Mouse (Mus musculus): ENCODE data around the gene Mul1.

Gene Mul1

DNA sequence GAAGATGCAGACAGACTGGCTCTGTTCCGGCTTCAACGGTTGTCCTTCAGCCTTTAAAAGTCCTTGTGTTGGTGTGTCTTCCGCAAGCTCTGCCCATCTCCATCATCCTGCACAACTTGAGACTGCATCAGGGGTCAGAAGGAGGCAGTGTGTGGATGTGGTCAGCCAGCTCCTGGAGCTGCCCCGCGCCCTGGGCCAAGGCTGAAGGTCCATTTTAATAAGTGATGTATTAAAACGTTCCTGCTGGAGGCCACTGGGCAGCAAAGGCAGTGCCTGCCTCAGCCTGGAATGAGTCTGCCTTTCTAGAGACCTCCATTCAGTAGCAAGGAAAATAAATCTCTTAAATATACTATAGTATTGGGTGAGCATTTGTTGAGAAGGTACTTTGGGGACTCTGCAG, 25.3 kb downstream of the Mul1 start:
- no peak for DNase-seq (ENCODE audit: extremely low spot score, low read depth, low spot score)

DNA sequence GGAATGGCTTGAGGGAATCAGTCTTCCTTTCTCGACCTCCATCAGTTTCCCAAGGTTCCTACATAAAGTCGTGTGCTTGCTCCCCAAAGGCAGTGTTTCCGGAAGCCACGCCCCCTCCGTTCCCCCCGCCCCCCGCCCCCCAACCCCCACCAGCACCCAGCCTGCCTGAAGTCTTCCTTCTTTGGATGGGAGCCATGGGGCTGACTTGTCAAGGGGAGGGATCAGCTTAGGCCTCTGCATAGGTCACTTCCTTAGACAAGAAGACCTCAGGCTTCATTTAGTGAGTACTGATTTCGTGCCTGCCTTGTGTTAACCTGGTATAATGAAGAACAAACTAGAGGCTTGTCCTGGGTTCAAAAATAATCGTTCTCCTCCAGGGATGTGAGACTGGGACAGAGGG, 26.4 kb downstream of the Mul1 start:
- no peak for DNase-seq (ENCODE audit: extremely low spot score, low read depth, low spot score)

DNA sequence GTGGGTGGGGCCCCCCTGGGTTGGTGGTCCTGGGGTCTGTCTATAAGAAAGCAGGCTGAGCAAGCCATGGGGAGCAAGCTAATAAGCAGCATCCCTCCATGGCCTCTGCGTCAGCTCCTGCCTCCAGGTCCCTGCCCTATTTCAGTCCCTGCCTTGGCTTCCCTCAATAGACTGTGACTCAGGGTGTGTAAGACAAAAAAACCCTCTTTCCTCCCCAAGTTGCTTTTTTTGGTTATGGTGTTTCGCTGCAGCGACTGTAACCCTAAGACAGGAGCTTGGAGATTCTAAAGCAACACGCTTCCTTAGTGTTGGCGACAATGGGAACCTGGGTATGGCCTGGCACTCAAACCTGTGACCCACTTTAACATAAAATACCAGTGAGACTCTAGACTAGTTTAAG, 27.0 kb downstream of the Mul1 start:
- DNase-seq (ENCODE audit: extremely low spot score, low read depth, low spot score): no peak

DNA sequence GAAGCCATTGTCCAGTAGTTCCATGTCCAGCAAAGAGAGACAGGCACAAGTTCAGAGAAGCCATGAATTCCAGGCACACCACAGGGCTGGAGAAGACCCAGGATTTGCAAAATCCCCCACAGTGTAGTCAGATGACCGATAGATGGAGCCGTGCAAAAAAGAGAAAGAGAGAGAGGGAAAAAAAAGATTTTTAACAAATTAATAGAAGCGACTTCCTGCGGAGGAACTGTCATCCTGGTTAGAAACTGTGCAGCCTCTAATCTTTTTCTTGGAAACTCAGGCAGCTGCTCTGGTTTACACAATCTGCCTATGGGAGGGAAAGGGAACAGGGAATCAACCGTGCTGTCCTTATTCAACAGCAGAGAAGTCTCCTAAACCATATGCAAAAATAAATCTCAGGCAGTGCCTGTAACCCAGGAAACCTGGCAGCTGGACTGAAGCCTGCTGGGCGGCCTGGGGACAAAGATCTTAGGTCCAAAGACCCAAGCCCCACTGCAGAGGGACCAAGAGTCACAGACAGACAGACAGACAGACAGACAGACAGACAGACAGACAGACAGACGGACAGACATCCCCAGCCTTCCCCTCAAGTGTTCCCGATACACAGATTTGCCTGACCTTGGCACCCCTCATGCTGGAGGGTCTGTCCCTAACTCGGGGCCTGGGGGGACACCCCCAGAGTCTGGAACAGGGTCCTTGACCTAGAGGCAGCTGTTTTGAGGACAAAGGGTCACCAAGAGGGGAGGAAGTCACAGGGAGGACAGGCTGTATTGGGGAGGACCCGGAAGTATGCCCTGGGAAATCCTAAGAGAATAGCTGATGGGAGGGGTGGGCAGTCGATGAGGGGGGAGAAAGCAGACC, 28.7 kb downstream of the Mul1 start:
- no peak for DNase-seq (ENCODE audit: extremely low spot score, low read depth, low spot score)

DNA sequence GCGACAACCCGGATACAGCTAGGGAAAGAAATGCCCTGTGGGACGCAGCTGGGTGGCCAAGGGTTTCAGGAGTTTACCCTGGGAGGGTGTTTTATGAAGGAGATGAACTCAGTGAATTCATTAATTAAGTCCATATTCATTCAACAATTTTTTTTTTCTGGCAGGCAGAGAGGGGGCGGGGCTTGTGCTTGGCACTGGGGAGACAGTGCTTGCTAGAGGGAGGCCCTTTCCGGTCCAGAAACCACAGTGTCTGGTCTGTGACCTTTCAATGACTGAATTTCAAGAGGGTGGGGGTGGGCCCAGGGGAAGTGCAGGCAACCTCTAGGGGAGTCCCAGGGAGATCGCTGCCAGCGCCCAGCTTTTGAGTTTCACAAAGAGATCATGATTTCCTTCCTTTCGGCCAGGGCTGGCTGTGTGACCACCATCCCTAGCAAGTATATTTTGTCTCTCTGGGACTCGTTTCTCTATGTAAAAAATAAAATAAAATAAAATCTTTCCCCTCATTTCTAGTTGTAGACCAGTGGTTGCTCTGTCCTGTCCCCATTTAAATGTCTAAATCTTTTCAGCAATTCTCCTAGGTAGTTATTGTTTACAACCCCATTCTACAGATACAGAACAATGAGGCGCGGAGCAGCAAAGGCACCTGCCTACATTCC, 29.5 kb downstream of the Mul1 start:
- DNase-seq (ENCODE audit: extremely low spot score, low read depth, low spot score): no peak

DNA sequence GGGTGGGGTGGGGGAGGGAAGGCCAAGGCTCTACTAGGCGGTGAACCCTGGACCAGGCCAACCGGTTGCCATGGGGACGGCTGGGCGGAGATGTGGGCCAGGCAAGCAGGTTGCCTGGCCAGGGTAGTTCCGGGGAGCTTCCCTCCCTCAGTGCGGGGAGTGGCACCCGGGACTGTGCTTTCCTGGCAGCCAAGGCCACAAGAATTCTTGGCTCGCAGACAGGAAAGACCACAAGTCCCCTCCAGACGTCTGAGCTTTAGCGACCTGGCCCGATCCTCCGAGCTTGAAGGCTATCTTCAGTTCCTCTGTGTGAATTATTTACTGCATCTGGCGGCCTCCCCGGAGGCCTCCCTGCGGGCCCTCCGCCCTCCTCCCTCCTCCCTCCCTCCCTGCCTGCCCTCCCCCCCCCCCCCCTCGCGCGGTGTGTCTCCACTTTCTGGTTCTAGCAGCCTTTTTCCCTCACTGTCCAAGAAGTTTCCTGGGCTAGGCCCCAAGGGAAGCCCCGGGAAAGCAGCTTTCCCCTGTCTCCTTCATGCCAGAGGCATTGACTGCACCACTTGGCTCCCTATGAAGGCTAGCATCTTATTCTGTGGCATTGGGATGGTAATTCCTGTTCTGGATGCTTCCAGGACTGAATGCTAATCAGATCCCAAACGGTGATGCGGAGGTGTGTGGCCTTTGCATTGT, 30.3 kb downstream of the Mul1 start:
- DNase-seq (ENCODE audit: extremely low spot score, low read depth, low spot score): no peak

DNA sequence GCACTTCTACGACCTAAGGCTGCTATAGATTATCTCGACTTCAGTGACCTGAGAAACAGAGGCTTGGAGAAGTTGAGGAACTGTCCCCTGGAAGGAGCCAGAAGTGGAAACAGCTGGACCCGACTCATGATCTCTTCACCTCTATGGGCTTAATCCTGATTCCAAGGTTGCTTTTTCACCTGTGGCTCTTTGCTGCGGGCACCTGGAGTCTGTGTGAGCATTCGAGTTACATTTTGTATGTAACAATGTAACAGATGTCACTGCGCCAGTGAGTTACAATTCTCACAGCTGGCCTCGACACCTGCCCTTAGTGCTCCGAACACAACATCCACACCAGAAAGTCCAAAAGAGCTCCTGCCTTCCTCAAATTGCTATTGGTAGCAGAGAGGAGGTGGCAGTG, 31.0 kb downstream of the Mul1 start:
- no peak for DNase-seq (ENCODE audit: extremely low spot score, low read depth, low spot score)

DNA sequence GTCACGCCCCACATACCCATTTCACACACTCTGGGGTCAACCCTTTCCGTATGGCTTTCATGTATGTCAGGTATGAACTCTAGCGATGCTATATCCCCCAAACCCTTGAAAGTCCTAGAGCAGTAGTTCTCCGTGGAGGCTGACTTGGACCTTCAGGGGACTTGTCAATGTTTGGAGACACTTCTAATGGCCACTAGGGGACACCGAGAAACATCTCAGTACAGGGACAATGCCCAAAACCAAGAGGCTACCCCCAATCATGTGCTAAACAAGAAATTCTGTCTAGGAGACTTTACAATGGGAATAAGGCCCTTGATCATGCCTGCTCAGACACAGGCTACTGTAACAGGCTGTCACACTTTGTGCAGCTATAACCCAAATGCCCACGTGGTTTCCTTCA, 32.2 kb downstream of the Mul1 start:
- no peak for DNase-seq (ENCODE audit: extremely low spot score, low read depth, low spot score)

DNA sequence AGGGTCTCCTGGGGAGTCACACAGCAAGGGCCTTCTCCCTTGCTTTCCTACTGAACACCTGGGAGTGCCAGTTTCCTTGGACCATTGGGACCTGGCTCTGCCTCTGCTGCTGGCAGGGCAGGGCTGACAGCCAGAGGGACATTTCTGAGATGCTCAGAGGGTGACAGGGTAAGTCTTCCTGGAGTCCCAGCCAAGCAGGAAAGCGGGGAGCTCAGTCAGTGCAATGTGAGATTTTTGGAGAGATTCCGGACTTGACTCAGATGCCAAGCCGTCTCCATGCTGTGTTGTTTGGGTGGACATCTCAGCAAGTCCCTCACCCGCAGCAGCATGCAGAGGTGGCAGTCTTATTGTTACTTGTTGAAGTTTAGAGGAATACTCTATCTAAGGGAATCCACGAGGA, 33.0 kb downstream of the Mul1 start:
- no peak for DNase-seq (ENCODE audit: extremely low spot score, low read depth, low spot score)

DNA sequence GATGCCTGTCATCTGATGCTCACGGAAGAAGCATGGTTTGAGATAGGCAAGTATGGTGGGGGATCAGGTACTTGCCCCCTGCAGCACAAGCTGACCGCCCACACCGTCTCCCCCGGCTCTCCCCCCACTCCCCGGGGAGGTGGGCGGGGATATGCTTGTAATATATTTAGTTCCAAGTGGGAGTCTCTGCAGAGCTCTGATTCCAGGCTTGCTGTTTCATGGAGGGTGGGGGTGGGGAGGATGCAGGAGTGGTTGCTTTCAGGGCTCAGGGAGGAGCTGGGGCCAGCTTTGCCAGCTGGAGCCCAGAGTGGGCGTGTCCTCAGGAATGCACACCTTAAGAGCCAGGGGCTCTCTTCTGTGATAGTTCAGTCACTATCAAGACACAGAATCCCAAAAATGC, 34.6 kb downstream of the Mul1 start:
- no peak for DNase-seq (ENCODE audit: extremely low spot score, low read depth, low spot score)

DNA sequence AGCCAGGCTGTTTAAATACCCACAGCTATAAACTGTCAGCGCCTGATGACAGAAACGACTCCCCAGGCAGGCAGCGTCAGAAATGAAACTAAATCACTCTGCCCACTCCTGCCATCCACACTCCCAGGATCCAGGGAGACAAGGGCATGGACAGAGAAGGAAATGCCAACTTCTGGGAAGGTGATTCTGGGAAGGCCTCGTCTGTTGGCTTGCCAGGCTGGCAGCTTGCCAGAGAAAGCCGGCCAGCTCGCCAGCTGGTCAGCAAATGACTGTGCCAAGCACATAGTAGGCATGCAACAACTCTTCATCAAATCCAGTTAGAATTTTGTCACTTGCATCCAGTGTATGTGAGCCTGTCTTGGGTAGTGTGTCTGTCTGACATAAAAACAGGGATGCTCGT, 36.8 kb downstream of the Mul1 start:
- DNase-seq (ENCODE audit: extremely low spot score, low read depth, low spot score): no peak

DNA sequence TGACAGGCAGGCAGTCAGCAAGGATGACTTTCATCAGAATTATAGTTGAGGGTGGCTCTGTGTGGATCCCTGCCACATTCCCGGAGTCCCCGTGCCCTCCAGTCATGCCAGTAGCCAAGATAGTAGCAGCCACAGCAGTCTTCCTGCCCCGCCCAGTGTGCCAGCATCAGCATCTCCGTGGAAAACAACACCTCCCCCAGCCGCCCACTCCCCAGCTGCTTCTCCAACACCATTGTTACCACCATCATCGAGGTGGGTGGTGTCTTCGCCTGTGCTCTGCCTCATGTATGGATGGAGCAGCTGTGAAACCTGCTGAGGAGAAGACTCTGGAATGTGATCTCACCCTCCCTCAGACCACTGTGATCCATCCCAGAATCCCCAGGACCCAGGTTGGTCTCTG, 45.1 kb downstream of the Mul1 start:
- no peak for DNase-seq (ENCODE audit: extremely low spot score, low read depth, low spot score)

DNA sequence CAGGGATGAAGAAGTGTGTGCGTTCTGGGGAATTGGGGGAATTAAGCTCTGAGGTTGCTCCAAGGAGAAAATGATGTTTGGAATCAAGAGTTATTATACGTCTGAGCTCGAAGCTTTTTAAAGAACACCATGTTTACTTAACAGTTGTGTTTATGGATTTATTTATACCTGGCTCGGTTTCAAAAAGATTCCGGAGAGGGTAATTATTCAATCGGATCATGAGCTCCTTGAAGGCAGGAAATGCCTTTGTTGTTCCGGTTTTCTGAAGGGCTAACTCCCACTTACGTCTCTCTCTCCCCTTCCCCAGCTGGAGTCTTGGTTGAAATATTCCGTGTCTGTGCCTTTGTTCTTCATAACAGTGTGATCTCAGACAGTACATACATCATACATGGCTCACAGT, 46.5 kb downstream of the Mul1 start:
- DNase-seq (ENCODE audit: extremely low spot score, low read depth, low spot score): no peak

DNA sequence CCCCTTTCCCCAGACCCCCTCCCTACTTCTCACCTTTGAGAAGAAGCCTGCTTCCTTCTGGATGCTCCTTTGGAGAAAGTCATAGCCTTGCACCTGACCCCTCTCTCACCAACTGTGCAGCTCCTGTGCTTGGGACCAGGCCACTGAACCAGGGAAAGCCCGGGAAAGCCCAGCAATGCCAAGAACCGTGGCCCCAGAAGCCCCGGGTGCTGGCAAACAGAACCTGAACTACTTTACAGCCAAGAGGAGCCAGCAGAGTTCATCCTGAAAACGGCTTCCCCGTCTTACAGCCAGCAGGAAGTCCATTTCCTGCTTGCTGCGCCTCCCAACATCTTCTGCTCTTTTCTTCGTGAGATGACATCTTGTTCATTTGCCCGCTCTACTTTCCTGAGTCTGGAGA, 48.2 kb downstream of the Mul1 start:
- DNase-seq (ENCODE audit: extremely low spot score, low read depth, low spot score): no peak

DNA sequence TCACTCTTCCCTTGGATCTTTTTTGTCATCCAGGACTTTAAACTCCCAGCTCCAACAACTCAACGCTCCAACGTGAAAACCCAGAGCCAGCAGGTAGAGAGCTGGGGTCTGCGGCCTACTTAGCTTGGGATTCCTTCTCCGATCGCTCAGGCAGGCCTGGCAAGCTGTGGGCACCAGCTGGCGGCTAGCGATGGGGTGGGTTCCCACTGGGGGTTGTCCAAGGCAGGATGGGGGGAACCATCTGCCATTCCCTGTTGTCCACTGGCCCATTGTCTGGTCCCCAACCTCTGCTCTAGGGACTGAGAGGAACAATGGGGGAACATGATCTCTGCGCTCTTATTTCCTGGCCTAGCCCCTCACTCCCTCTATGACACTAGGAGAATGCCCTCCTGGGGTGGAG, 53.8 kb downstream of the Mul1 start:
- DNase-seq (ENCODE audit: extremely low spot score, low read depth, low spot score): no peak

DNA sequence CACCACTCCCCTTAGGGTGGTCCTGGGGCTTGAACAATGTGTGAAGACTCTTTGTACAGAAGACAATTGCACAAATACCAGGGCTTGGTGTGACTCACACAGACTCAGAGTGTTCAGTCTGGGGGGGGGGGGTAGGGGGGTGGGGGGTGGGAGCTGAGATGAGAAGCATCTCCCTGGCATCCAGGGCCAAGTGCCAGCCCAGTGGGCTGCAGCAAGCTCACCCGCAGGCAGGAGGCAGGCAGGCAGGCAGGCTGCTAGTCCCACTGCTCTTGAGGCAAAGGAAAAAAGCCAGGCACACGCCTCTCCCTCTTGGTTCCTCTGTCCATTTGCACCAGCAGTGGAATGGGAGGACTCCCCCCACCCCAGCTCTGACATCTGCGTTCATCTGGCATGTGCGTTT, 56.6 kb downstream of the Mul1 start:
- DNase-seq (ENCODE audit: extremely low spot score, low read depth, low spot score): no peak
